Mouse (Mus musculus) ES-Bruce4 (cell line): ENCODE measurements around the gene Ston1.

ENCODE experiments used
- CTCF ChIP-seq: IDR thresholded peaks from one replicate; pipeline ENCODE4 v1.8.1; 2011; ENCODE audit warnings: low read depth, low read length
- POLR2A ChIP-seq: IDR thresholded peaks from one replicate; pipeline ENCODE4 v1.8.1; 2011; ENCODE audit warnings: low read length; ENCODE audit not compliant: insufficient read depth

DNA sequence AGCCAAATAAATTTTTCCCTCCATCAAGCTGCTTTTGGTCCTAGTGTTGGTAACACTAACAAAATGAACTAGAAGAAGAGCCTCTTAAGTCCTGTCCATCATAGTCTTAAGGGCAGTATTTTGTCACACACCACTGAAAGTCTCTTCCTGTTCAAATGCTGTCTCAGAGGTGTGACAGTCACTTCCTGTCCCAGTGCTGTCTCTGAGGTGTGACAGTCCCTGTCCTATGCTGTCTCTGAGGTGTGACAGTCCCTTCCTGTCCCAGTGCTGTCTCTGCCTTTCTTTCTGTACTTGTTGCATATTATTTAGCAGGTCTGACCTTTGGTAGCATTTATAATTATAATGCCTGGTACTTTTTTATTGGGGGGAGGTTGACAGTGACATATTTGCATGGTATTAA lies 103.4 kb downstream of the Ston1 start:
- no peak for TF ChIP-seq POLR2A
- TF ChIP-seq CTCF: no peak
